Mouse (Mus musculus): ENCODE data around the gene Mpp5. TPM values are rescaled to one million over a fixed set of nuclear protein-coding genes. Genes with fewer than 3 reads are reported as not detected.
A peak's percentile ranks its signal among the peaks of the same experiment; 100 is the strongest.

Gene Mpp5
- polyA plus RNA-seq, 1 experiment, result 2.6 TPM

GRCm38 (mm10) chr12:78862254-78862730 is 113.6 kb downstream of the Mpp5 start:
- H3K4me3 ChIP-seq (ENCODE audit: insufficient read depth, poor library complexity, severe bottlenecking), result peak overlapping the region; percentile 92
- H3K27me3 ChIP-seq (ENCODE audit: control insufficient read depth, insufficient read depth, insufficient read length), result no peaks in the 10 kb centered on the region
- H3K79me3 ChIP-seq (ENCODE audit: low read depth), result peaks cover 72% of the 10 kb centered on the region
- peaks cover 94% of the 10 kb centered on the region for H3K79me2 ChIP-seq (ENCODE audit: control insufficient read depth, insufficient read depth)
- TF ChIP-seq FOSL1 (IDR thresholded peaks at IDR 0.05; ENCODE audit: insufficient read depth, low read length, poor library complexity, severe bottlenecking), result no peak
- no peak for TF ChIP-seq MYOG (IDR thresholded peaks at IDR 0.05; ENCODE audit: control insufficient read depth, extremely low read depth, insufficient read length)
- TF ChIP-seq USF1 (IDR thresholded peaks at IDR 0.05; ENCODE audit: low read depth), result no peak
- no peak for TF ChIP-seq MAX (IDR thresholded peaks at IDR 0.05)
- no peak for TF ChIP-seq CTCF (IDR thresholded peaks at IDR 0.05; ENCODE audit: control insufficient read depth, insufficient read depth, insufficient read length)
- no peak for TF ChIP-seq CEBPB (IDR thresholded peaks at IDR 0.05; ENCODE audit: low read depth)
- TF ChIP-seq MYOD1 (IDR thresholded peaks at IDR 0.05; ENCODE audit: control insufficient read depth, insufficient read length, low read depth), result no peak
- peak overlapping the region; percentile 69 for H3ac ChIP-seq (ENCODE audit: control insufficient read depth, insufficient read length, low read depth)
- H3K36me3 ChIP-seq (ENCODE audit: control insufficient read depth, insufficient read depth), result peaks cover 40% of the 10 kb centered on the region

GRCm38 (mm10) chr12:78865434-78865833 is 116.7 kb downstream of the Mpp5 start:
- Histone ChIP-seq H3ac (ENCODE audit: control insufficient read depth, insufficient read length, low read depth) (no peak overlapping the region), H3K27me3 (ENCODE audit: control insufficient read depth, insufficient read depth, insufficient read length) (no peaks in the 10 kb centered on the region), H3K4me3 (ENCODE audit: insufficient read depth, poor library complexity, severe bottlenecking) (no peak overlapping the region), H3K36me3 (ENCODE audit: control insufficient read depth, insufficient read depth) (peaks cover 56% of the 10 kb centered on the region), H3K79me2 (ENCODE audit: control insufficient read depth, insufficient read depth) (peaks cover 96% of the 10 kb centered on the region), H3K79me3 (ENCODE audit: low read depth) (peaks cover 90% of the 10 kb centered on the region)
- TF ChIP-seq USF1 (IDR thresholded peaks at IDR 0.05; ENCODE audit: low read depth) (no peak), MYOG (IDR thresholded peaks at IDR 0.05; ENCODE audit: control insufficient read depth, extremely low read depth, insufficient read length) (no peak)

GRCm38 (mm10) chr12:78868115-78868514 is 119.4 kb downstream of the Mpp5 start:
- TF ChIP-seq USF1 (IDR thresholded peaks at IDR 0.05; ENCODE audit: low read depth) (no peak), CTCF (IDR thresholded peaks at IDR 0.05; ENCODE audit: control insufficient read depth, insufficient read depth, insufficient read length) (no peak)
- Histone ChIP-seq H3K79me2 (ENCODE audit: control insufficient read depth, insufficient read depth) (peaks cover 100% of the 10 kb centered on the region), H3ac (ENCODE audit: control insufficient read depth, insufficient read length, low read depth) (no peak overlapping the region), H3K4me3 (ENCODE audit: insufficient read depth, poor library complexity, severe bottlenecking) (no peak overlapping the region), H3K79me3 (ENCODE audit: low read depth) (peaks cover 94% of the 10 kb centered on the region), H3K36me3 (ENCODE audit: control insufficient read depth, insufficient read depth) (peaks cover 81% of the 10 kb centered on the region), H3K27me3 (ENCODE audit: control insufficient read depth, insufficient read depth, insufficient read length) (no peaks in the 10 kb centered on the region)

GRCm38 (mm10) chr12:78874581-78874980 is 125.9 kb downstream of the Mpp5 start:
- H3ac ChIP-seq (ENCODE audit: control insufficient read depth, insufficient read length, low read depth), result no peak overlapping the region
- no peaks in the 10 kb centered on the region for H3K27me3 ChIP-seq (ENCODE audit: control insufficient read depth, insufficient read depth, insufficient read length)
- H3K4me3 ChIP-seq (ENCODE audit: insufficient read depth, poor library complexity, severe bottlenecking), result no peak overlapping the region
- TF ChIP-seq MAX (IDR thresholded peaks at IDR 0.05) (no peak), CEBPB (IDR thresholded peaks at IDR 0.05; ENCODE audit: low read depth) (no peak), CTCF (IDR thresholded peaks at IDR 0.05; ENCODE audit: control insufficient read depth, insufficient read depth, insufficient read length) (no peak), USF1 (IDR thresholded peaks at IDR 0.05; ENCODE audit: low read depth) (no peak), MYOG (IDR thresholded peaks at IDR 0.05; ENCODE audit: control insufficient read depth, extremely low read depth, insufficient read length) (no peak), FOSL1 (IDR thresholded peaks at IDR 0.05; ENCODE audit: insufficient read depth, low read length, poor library complexity, severe bottlenecking) (no peak)
- H3K36me3 ChIP-seq (ENCODE audit: control insufficient read depth, insufficient read depth), result peaks cover 94% of the 10 kb centered on the region
- peaks cover 68% of the 10 kb centered on the region for H3K79me2 ChIP-seq (ENCODE audit: control insufficient read depth, insufficient read depth)
- peaks cover 55% of the 10 kb centered on the region for H3K79me3 ChIP-seq (ENCODE audit: low read depth)

- Histone ChIP-seq H3K36me3 (ENCODE audit: control insufficient read depth, insufficient read depth) (peaks cover 37% of the 10 kb centered on the region), H3K79me2 (ENCODE audit: control insufficient read depth, insufficient read depth) (no peaks in the 10 kb centered on the region)
- no peak for TF ChIP-seq MYOG (IDR thresholded peaks at IDR 0.05; ENCODE audit: control insufficient read depth, extremely low read depth, insufficient read length)
These were observed 141.4 kb downstream of the Mpp5 start for GRCm38 (mm10) chr12:78890062-78890461.

More at GRCm38 (mm10) chr12:78890062-78890461, 141.4 kb downstream of the Mpp5 start:
- Histone ChIP-seq H3K4me3 (ENCODE audit: insufficient read depth, poor library complexity, severe bottlenecking) (no peak overlapping the region), H3K79me3 (ENCODE audit: low read depth) (no peaks in the 10 kb centered on the region), H3ac (ENCODE audit: control insufficient read depth, insufficient read length, low read depth) (no peak overlapping the region), H3K27me3 (ENCODE audit: control insufficient read depth, insufficient read depth, insufficient read length) (no peaks in the 10 kb centered on the region)

Other genes starting within 250 kb of the Mpp5 start
- not detected for gene Fam71d, start 57.4 kb upstream of the Mpp5 start, polyA plus RNA-seq (2012; fragmentation: generic; extraction: Trizol)
- 32.8 TPM for gene Atp6v1d, start 112.7 kb downstream of the Mpp5 start, polyA plus RNA-seq (2012; fragmentation: generic; extraction: Trizol)
- 63.0 TPM for gene Eif2s1, start 112.9 kb downstream of the Mpp5 start, polyA plus RNA-seq (2012; fragmentation: generic; extraction: Trizol)
- gene Plek2, start 158.1 kb downstream of the Mpp5 start, polyA plus RNA-seq (2012; fragmentation: generic; extraction: Trizol), result 2.4 TPM